Mouse (Mus musculus): ENCODE measurements around the gene Stard13. TPM values are rescaled to one million over a fixed set of nuclear protein-coding genes. Genes with fewer than 3 reads are reported as not detected.

The Stard13 gene
- polyA plus RNA-seq, 1 experiment from 2014 or later, result 13.0 TPM

DNA sequence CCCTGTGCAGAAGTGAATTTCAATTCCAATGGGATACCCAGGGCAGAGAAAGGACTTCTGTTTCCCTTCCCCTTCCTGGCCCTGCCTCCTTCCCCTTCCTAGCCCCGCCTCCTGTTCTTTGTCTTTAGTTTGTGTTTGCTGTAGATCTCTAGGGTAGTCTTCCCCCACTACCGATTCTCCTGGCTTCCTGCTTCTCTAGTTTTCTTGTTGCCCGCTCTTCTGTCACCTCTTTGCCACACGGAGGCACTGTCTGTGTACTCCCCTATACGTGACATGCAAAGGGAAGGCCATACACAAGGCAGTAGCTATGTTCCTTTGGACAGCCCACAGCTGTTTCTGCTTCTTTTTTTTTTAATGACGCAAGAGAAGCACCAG lies 176.7 kb downstream of the Stard13 start:
- peak overlapping the region; percentile 72 for H3K27ac ChIP-seq (ENCODE audit: low read depth)
- DNase-seq (ENCODE audit: low spot score), result no peak
- WGBS, result 31% methylated on average over 6 of the region's 6 CpGs
- no peak for ATAC-seq (replicated peaks; ENCODE audit: low FRiP score, low TSS enrichment, low read depth)
- H3K36me3 ChIP-seq (ENCODE audit: control insufficient read depth, insufficient read depth, low read length), result peaks cover 20% of the 10 kb centered on the region
- H3K27me3 ChIP-seq (replicated peaks; ENCODE audit: control insufficient read depth, insufficient read depth, low read length), result no peaks in the 10 kb centered on the region
- H3K4me2 ChIP-seq (ENCODE audit: low read length), result no peak overlapping the region
- no peak overlapping the region for H3K4me3 ChIP-seq (ENCODE audit: low read depth, low read length)
- H3K9ac ChIP-seq (ENCODE audit: low read length), result no peak overlapping the region
- peaks cover 6% of the 10 kb centered on the region; the same call in 1 of the 2 replicates for H3K9me3 ChIP-seq (ENCODE audit: control insufficient read depth, low read length)
- H3K4me1 ChIP-seq (replicated peaks; ENCODE audit: control insufficient read depth, insufficient read depth, low read length), result peaks cover 43% of the 10 kb centered on the region

- Histone ChIP-seq H3K27me3 (replicated peaks; ENCODE audit: control insufficient read depth, insufficient read depth, low read length) (no peaks in the 10 kb centered on the region), H3K9ac (ENCODE audit: low read length) (no peak overlapping the region), H3K36me3 (ENCODE audit: control insufficient read depth, insufficient read depth, low read length) (peaks cover 21% of the 10 kb centered on the region), H3K4me1 (replicated peaks; ENCODE audit: control insufficient read depth, insufficient read depth, low read length) (peaks cover 41% of the 10 kb centered on the region), H3K4me2 (ENCODE audit: low read length) (no peak overlapping the region), H3K4me3 (ENCODE audit: low read depth, low read length) (no peak overlapping the region), H3K9me3 (ENCODE audit: control insufficient read depth, low read length) (0 out of 2 replicates have a peak, but pooled peaks cover 6% of the 10 kb centered on the region), H3K27ac (ENCODE audit: low read depth) (peak overlapping the region; percentile 72)
- no peak for ATAC-seq (replicated peaks; ENCODE audit: low FRiP score, low TSS enrichment, low read depth)
- peak; percentile 61 for DNase-seq (ENCODE audit: low spot score)
- 29% methylated on average over 12 of the region's 12 CpGs for WGBS
Measured at GRCm38 (mm10) chr5:151056255-151056919, 177.2 kb downstream of the Stard13 start.

DNA sequence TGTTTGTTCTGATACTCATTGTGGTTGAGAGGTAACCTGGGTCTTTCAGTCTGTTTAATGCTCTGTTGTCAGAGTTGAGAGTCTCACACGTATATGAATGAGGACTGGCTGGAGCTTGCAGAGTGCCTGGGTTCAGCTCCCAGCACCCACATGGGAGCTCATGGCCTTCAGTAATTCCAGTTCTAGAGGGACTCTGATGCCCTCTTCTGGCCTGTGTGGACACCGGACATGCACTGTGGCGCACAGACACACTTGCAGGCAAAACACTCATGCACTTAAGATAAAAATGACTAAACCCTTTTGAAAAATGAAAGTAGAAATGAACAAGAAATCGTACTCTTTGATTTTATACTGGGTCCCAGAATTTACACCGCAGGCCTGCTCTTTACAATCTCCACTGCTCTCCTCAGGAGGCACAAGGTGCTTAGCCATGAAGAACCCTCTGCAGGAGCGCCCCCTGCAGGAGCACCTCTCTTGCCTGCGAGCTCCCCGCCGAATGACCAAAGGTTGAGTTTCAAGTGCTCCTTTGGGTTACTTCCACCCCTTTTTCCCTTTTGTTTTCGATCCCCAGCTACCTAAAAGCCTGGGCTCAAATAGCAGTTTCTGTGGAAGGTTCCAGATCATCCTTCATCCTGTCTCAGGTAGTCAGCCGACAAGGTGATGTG lies 178.1 kb downstream of the Stard13 start:
- Histone ChIP-seq H3K36me3 (ENCODE audit: control insufficient read depth, insufficient read depth, low read length) (peaks cover 29% of the 10 kb centered on the region), H3K4me2 (ENCODE audit: low read length) (no peak overlapping the region), H3K9me3 (ENCODE audit: control insufficient read depth, low read length) (0 out of 2 replicates have a peak, but pooled peaks cover 6% of the 10 kb centered on the region), H3K4me3 (ENCODE audit: low read depth, low read length) (no peak overlapping the region), H3K27ac (ENCODE audit: low read depth) (peak overlapping the region; percentile 51; the same call in 1 of the 2 replicates), H3K27me3 (replicated peaks; ENCODE audit: control insufficient read depth, insufficient read depth, low read length) (no peaks in the 10 kb centered on the region), H3K4me1 (replicated peaks; ENCODE audit: control insufficient read depth, insufficient read depth, low read length) (peaks cover 34% of the 10 kb centered on the region), H3K9ac (ENCODE audit: low read length) (no peak overlapping the region)
- no peak for DNase-seq (ENCODE audit: low spot score)
- no peak for ATAC-seq (replicated peaks; ENCODE audit: low FRiP score, low TSS enrichment, low read depth)
- WGBS, result 86% methylated on average over 11 of the region's 11 CpGs

GRCm38 (mm10) chr5:151054743-151055114 lies 178.9 kb downstream of the Stard13 start:
- WGBS, result 31% methylated on average over 4 of the region's 4 CpGs
- ATAC-seq (replicated peaks; ENCODE audit: low FRiP score, low TSS enrichment, low read depth) (no peak), DNase-seq (ENCODE audit: low spot score) (no peak)
- Histone ChIP-seq H3K27ac (ENCODE audit: low read depth) (peak overlapping the region; percentile 51), H3K36me3 (ENCODE audit: control insufficient read depth, insufficient read depth, low read length) (peaks cover 31% of the 10 kb centered on the region), H3K4me1 (replicated peaks; ENCODE audit: control insufficient read depth, insufficient read depth, low read length) (peaks cover 33% of the 10 kb centered on the region), H3K4me3 (ENCODE audit: low read depth, low read length) (no peak overlapping the region), H3K4me2 (ENCODE audit: low read length) (no peak overlapping the region), H3K9ac (ENCODE audit: low read length) (no peak overlapping the region), H3K9me3 (ENCODE audit: control insufficient read depth, low read length) (0 out of 2 replicates have a peak, but pooled peaks cover 6% of the 10 kb centered on the region), H3K27me3 (replicated peaks; ENCODE audit: control insufficient read depth, insufficient read depth, low read length) (no peaks in the 10 kb centered on the region)

DNA sequence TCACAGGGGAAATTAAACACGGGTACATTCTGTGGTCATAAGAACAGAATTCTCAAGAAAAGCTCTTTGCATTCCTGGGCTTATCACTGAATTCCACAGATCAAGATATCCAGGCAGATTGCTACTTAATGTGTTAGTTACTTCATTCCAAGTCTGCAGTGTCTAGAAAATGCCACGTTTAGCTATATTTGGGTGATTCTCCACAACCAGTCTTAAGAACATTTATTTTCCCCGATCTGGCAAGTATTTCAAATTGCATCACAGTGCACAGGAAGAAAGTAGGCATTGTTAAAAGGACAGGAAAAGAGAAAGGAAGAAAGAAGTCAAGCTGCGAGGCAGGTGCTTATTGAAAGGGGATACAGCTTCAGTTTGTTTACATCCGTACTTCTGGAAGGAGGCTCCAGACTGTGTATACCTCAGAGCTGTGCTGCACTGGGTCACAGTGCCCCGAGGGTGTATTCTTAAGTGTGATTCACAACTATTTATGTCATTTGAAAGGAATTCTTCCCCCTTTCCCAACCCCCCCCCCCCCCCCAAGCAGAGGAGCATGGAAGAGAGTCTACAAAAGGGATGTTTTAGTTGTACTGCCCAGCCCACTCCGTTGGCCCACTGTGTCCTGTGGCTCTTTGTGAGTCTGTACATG lies 179.4 kb downstream of the Stard13 start:
- Histone ChIP-seq H3K9me3 (ENCODE audit: control insufficient read depth, low read length) (0 out of 2 replicates have a peak, but pooled peaks cover 6% of the 10 kb centered on the region), H3K36me3 (ENCODE audit: control insufficient read depth, insufficient read depth, low read length) (peaks cover 32% of the 10 kb centered on the region), H3K9ac (ENCODE audit: low read length) (no peak overlapping the region), H3K27me3 (replicated peaks; ENCODE audit: control insufficient read depth, insufficient read depth, low read length) (no peaks in the 10 kb centered on the region), H3K4me1 (replicated peaks; ENCODE audit: control insufficient read depth, insufficient read depth, low read length) (peaks cover 33% of the 10 kb centered on the region), H3K27ac (ENCODE audit: low read depth) (peak overlapping the region; percentile 51), H3K4me2 (ENCODE audit: low read length) (no peak overlapping the region), H3K4me3 (ENCODE audit: low read depth, low read length) (no peak overlapping the region)
- 16% methylated on average over 7 of the region's 7 CpGs for WGBS
- DNase-seq (ENCODE audit: low spot score) (no peak), ATAC-seq (replicated peaks; ENCODE audit: low FRiP score, low TSS enrichment, low read depth) (0 out of 2 replicates have a peak, but pooled peaks have one; percentile 16)

GRCm38 (mm10) chr5:151053190-151053589 lies 180.4 kb downstream of the Stard13 start:
- ATAC-seq (replicated peaks; ENCODE audit: low FRiP score, low TSS enrichment, low read depth) (no peak), DNase-seq (ENCODE audit: low spot score) (no peak)
- Histone ChIP-seq H3K9ac (ENCODE audit: low read length) (no peak overlapping the region), H3K4me2 (ENCODE audit: low read length) (no peak overlapping the region), H3K4me1 (replicated peaks; ENCODE audit: control insufficient read depth, insufficient read depth, low read length) (peaks cover 33% of the 10 kb centered on the region), H3K27me3 (replicated peaks; ENCODE audit: control insufficient read depth, insufficient read depth, low read length) (no peaks in the 10 kb centered on the region), H3K27ac (ENCODE audit: low read depth) (no peak overlapping the region), H3K36me3 (ENCODE audit: control insufficient read depth, insufficient read depth, low read length) (peaks cover 39% of the 10 kb centered on the region), H3K4me3 (ENCODE audit: low read depth, low read length) (no peak overlapping the region), H3K9me3 (ENCODE audit: control insufficient read depth, low read length) (0 out of 2 replicates have a peak, but pooled peaks cover 6% of the 10 kb centered on the region)
- 83% methylated on average over 5 of the region's 5 CpGs for WGBS

DNA sequence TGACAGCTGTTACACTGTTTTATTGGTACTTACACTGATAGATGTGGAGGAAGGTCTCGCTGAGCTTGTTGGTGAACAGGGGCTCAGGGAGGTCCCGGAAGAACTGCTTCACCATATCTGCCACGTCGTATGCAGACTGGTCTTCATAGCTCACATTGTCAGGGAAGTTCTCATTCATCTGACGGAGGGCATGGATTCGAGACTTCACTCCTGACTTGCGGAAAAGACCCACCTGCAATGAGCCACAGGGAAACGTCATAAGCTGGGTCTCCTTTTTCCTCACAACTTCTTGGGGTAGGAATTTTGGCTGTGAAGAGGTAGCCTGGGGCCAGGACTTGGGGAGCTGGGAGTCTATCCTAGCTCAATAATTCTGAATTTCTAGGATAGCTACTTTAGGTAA lies 181.3 kb downstream of the Stard13 start:
- Histone ChIP-seq H3K27ac (ENCODE audit: low read depth) (no peak overlapping the region), H3K27me3 (replicated peaks; ENCODE audit: control insufficient read depth, insufficient read depth, low read length) (no peaks in the 10 kb centered on the region), H3K4me3 (ENCODE audit: low read depth, low read length) (no peak overlapping the region), H3K4me1 (replicated peaks; ENCODE audit: control insufficient read depth, insufficient read depth, low read length) (peaks cover 32% of the 10 kb centered on the region), H3K4me2 (ENCODE audit: low read length) (no peak overlapping the region), H3K9ac (ENCODE audit: low read length) (no peak overlapping the region), H3K9me3 (ENCODE audit: control insufficient read depth, low read length) (0 out of 2 replicates have a peak, but pooled peaks cover 6% of the 10 kb centered on the region), H3K36me3 (ENCODE audit: control insufficient read depth, insufficient read depth, low read length) (peaks cover 41% of the 10 kb centered on the region)
- 96% methylated on average over 8 of the region's 8 CpGs for WGBS
- ATAC-seq (replicated peaks; ENCODE audit: low FRiP score, low TSS enrichment, low read depth) (no peak), DNase-seq (ENCODE audit: low spot score) (no peak)

GRCm38 (mm10) chr5:151047488-151047887 lies 186.1 kb downstream of the Stard13 start:
- no peak overlapping the region for H3K4me2 ChIP-seq (ENCODE audit: low read length)

More at GRCm38 (mm10) chr5:151047488-151047887, 186.1 kb downstream of the Stard13 start:
- DNase-seq (ENCODE audit: low spot score), result no peak
- Histone ChIP-seq H3K4me1 (replicated peaks; ENCODE audit: control insufficient read depth, insufficient read depth, low read length) (peaks cover 6% of the 10 kb centered on the region; the same call in 1 of the 2 replicates), H3K36me3 (ENCODE audit: control insufficient read depth, insufficient read depth, low read length) (peaks cover 82% of the 10 kb centered on the region), H3K4me3 (ENCODE audit: low read depth, low read length) (no peak overlapping the region), H3K9me3 (ENCODE audit: control insufficient read depth, low read length) (0 out of 2 replicates have a peak, but pooled peaks cover 6% of the 10 kb centered on the region), H3K27ac (ENCODE audit: low read depth) (peak overlapping the region; percentile 33; the same call in 1 of the 2 replicates), H3K27me3 (replicated peaks; ENCODE audit: control insufficient read depth, insufficient read depth, low read length) (no peaks in the 10 kb centered on the region), H3K9ac (ENCODE audit: low read length) (no peak overlapping the region)
- no peak for ATAC-seq (replicated peaks; ENCODE audit: low FRiP score, low TSS enrichment, low read depth)
- WGBS, result 55% methylated on average over 12 of the region's 12 CpGs
